ENCODE assay signal across 9 mouse cellular contexts in genomic region chr16:86882529-86882928, GRCm38 (mm10).
DNase-seq lines count a peak whose midpoint lies in the region; ATAC-seq and TF ChIP-seq lines count a peak whose summit lies in the region.
"Had no signal": no experiment of that assay in that cellular context is flagged by ENCODE, and none has a peak within 500 bp of the region (broad histone marks: within the 10 kb centered on the region; RNA-seq: fewer than 3 reads in every experiment).

No protein-coding gene starts in this region.

- no peaks in the 10 kb centered on the region for H3K9me3 ChIP-seq in heart, postnatal 0 days (replicated peaks; ENCODE audit: control insufficient read depth, low read length)
- no peaks in the 10 kb centered on the region for H3K9me3 ChIP-seq in stomach, embryonic 16.5 days (replicated peaks; ENCODE audit: control insufficient read depth, low read length)

- no peak overlapping the region for H3K4me2 ChIP-seq in heart, postnatal 0 days (ENCODE audit: low read depth, low read length)
- H3K4me2 ChIP-seq in stomach, embryonic 16.5 days (ENCODE audit: low read depth, low read length), result no peak overlapping the region

- no peak for TF ChIP-seq EP300 in heart, postnatal 0 days (IDR thresholded peaks at IDR 0.05; ENCODE audit: low read depth)

- H3K9ac ChIP-seq in heart, postnatal 0 days (replicated peaks; ENCODE audit: low read depth, low read length), result no peak overlapping the region
- 0 out of 2 replicates have a peak overlapping the region, but pooled peaks have one; percentile 38 for H3K9ac ChIP-seq in stomach, embryonic 16.5 days (ENCODE audit: low read length)

- peak; percentile 97 for TF ChIP-seq CTCF in heart, postnatal 0 days (IDR thresholded peaks at IDR 0.05; ENCODE audit: low read depth)

- ATAC-seq in heart, postnatal 0 days (ENCODE audit: insufficient read depth, low read depth), result peak; percentile 41; the same call in 1 of the 2 replicates
- ATAC-seq in stomach, embryonic 16.5 days (ENCODE audit: insufficient read depth, low FRiP score), result peak; percentile 66; the same call in 1 of the 2 replicates

- DNase-seq in 416B (ENCODE audit: low read depth), result peak; percentile 54
- peak; percentile 93 for DNase-seq in adipocyte (ENCODE audit: low spot score)
- DNase-seq in embryo, embryonic 11 days, result peak; percentile 79
- DNase-seq in heart, postnatal 0 days (ENCODE audit: low spot score), result peak; percentile 85
- peak; percentile 55 for DNase-seq in layer of hippocampus, adult 11-12 months (ENCODE audit: low spot score)
- DNase-seq in lung, postnatal 25 days (ENCODE audit: low spot score), result peak; percentile 63
- DNase-seq in T-cell, adult 2 months (ENCODE audit: low spot score), result no peak

- no peak overlapping the region for H3K27ac ChIP-seq in heart, postnatal 0 days (ENCODE audit: low read depth)
- H3K27ac ChIP-seq in stomach, embryonic 16.5 days (ENCODE audit: low read length), result no peak overlapping the region

- H3K36me3 ChIP-seq in heart, postnatal 0 days (replicated peaks; ENCODE audit: control insufficient read depth, insufficient read depth, low read length), result no peaks in the 10 kb centered on the region
- H3K36me3 ChIP-seq in stomach, embryonic 16.5 days (ENCODE audit: control insufficient read depth, insufficient read depth, low read length), result no peaks in the 10 kb centered on the region

- H3K4me3 ChIP-seq in heart, postnatal 0 days (ENCODE audit: low read depth, low read length), result no peak overlapping the region
- no peak overlapping the region for H3K4me3 ChIP-seq in stomach, embryonic 16.5 days (replicated peaks; ENCODE audit: low read length)
- H3K4me3 ChIP-seq: myocyte had no signal

- WGBS in heart, postnatal 0 days, result 17% methylated on average over 6 of the region's 6 CpGs
- 15% methylated on average over 6 of the region's 6 CpGs for WGBS in stomach, embryonic 16.5 days

- no peaks in the 10 kb centered on the region for H3K27me3 ChIP-seq in heart, postnatal 0 days (ENCODE audit: control insufficient read depth, insufficient read depth, low read length)
- H3K27me3 ChIP-seq in stomach, embryonic 16.5 days (ENCODE audit: control insufficient read depth, insufficient read depth, low read length), result no peaks in the 10 kb centered on the region

- H3K4me1 ChIP-seq in heart, postnatal 0 days (ENCODE audit: control insufficient read depth, insufficient read depth), result no peaks in the 10 kb centered on the region
- no peaks in the 10 kb centered on the region for H3K4me1 ChIP-seq in stomach, embryonic 16.5 days (ENCODE audit: control insufficient read depth, insufficient read depth, low read length)
